Mouse (Mus musculus) limb, embryonic 11.5 days (tissue): Measurements from ENCODE around the gene Gm6096. TPM values are rescaled to one million over a fixed set of nuclear protein-coding genes. Genes with fewer than 3 reads are reported as not detected.

Source experiments
- ATAC-seq: fragments of 200-750 bp; cut with Nextera tagmentation; 2 replicates; pipeline ENCODE4 v1.8.0; 2017; ENCODE audit warnings: low read depth; ENCODE audit not compliant: insufficient number of reproducible peaks, low FRiP score, low TSS enrichment
- DNase-seq: peaks from one replicate; pipeline ENCODE4 v3.0.0-alpha.2; 2015; ENCODE audit warnings: low spot score
- H3K27ac ChIP-seq: fragments of 300-500 bp; sonication (generic); replicated peaks from 2 replicates; pipeline ENCODE4 v1.5.1; 2014; ENCODE audit warnings: low read depth, mild to moderate bottlenecking, low read length
- H3K27me3 ChIP-seq: fragments of 300-500 bp; sonication (generic); 2 replicates; pipeline ENCODE4 v1.6.1; 2014; ENCODE audit warnings: mild to moderate bottlenecking, low read length, mixed read lengths; ENCODE audit not compliant: control insufficient read depth, insufficient read depth
- H3K36me3 ChIP-seq: fragments of 300-500 bp; sonication (generic); 2 replicates; pipeline ENCODE4 v1.6.1; 2014; ENCODE audit warnings: mild to moderate bottlenecking, low read length, moderate library complexity, mixed read lengths; ENCODE audit not compliant: control insufficient read depth, insufficient read depth
- H3K4me1 ChIP-seq: fragments of 300-500 bp; sonication (generic); 2 replicates; pipeline ENCODE4 v1.6.1; 2014; ENCODE audit warnings: low read length, mixed read lengths; ENCODE audit not compliant: control insufficient read depth, insufficient read depth
- H3K4me2 ChIP-seq: fragments of 300-500 bp; sonication (generic); 2 replicates; pipeline ENCODE4 v1.6.1; 2014; ENCODE audit warnings: low read depth, mild to moderate bottlenecking, moderate library complexity; ENCODE audit not compliant: severe bottlenecking
- H3K4me3 ChIP-seq: fragments of 300-500 bp; sonication (generic); 2 replicates; pipeline ENCODE4 v1.5.1; 2014; ENCODE audit warnings: low read depth, low read length
- H3K9ac ChIP-seq: fragments of 300-500 bp; sonication (generic); 2 replicates; pipeline ENCODE4 v1.6.1; 2014; ENCODE audit warnings: mild to moderate bottlenecking, low read length
- H3K9me3 ChIP-seq: fragments of 300-500 bp; sonication (generic); 2 replicates; pipeline ENCODE4 v1.6.1; 2016; ENCODE audit warnings: low read length; ENCODE audit not compliant: control insufficient read depth
- WGBS: fragments of 180-500 bp; shearing (Covaris S2); extraction: QIAGEN DNeasy Blood & Tissue Kit; methylation state at CpG from one replicate; pipeline ENCODE4 v1.1.7; 2014; 5-methylcytosine and 5-hydroxymethylcytosine counted together
- polyA plus RNA-seq: library from polyadenylated mRNA; unstranded; fragments of >200 nt; fragmentation: Nextera tagmentation; extraction: Ambion mirVana; gene quantifications from 2 replicates; pipeline ENCODE4 v1.2.1, GENCODE M21; 2014

Gene Gm6096
- polyA plus RNA-seq, 1 experiment from 2014 or later, result not detected

GRCm38 (mm10) chr7:34272465-34272864, 21.6 kb downstream of the Gm6096 start:
- 72% methylated on average over 4 of the region's 4 CpGs for WGBS
- DNase-seq, result no peak
- no peak overlapping the region for H3K27ac ChIP-seq
- H3K27me3 ChIP-seq, result no peaks in the 10 kb centered on the region
- H3K9ac ChIP-seq, result no peak overlapping the region
- no peak overlapping the region for H3K4me2 ChIP-seq
- no peak overlapping the region for H3K4me3 ChIP-seq
- H3K36me3 ChIP-seq, result 0 out of 2 replicates have a peak, but pooled peaks cover 2% of the 10 kb centered on the region
- no peak for ATAC-seq
- H3K4me1 ChIP-seq, result no peaks in the 10 kb centered on the region
- no peaks in the 10 kb centered on the region for H3K9me3 ChIP-seq

- Histone ChIP-seq H3K27me3 (no peaks in the 10 kb centered on the region), H3K36me3 (0 out of 2 replicates have a peak, but pooled peaks cover 2% of the 10 kb centered on the region), H3K4me1 (no peaks in the 10 kb centered on the region), H3K27ac (no peak overlapping the region), H3K4me3 (no peak overlapping the region), H3K9ac (no peak overlapping the region), H3K4me2 (no peak overlapping the region), H3K9me3 (no peaks in the 10 kb centered on the region)
- WGBS, result 90% methylated on average over 3 of the region's 3 CpGs
- ATAC-seq (no peak), DNase-seq (no peak)
Measured at GRCm38 (mm10) chr7:34276066-34276465, 25.2 kb downstream of the Gm6096 start.

GRCm38 (mm10) chr7:34277656-34278055, 26.8 kb downstream of the Gm6096 start:
- DNase-seq, result no peak
- H3K36me3 ChIP-seq, result 0 out of 2 replicates have a peak, but pooled peaks cover 2% of the 10 kb centered on the region
- no peaks in the 10 kb centered on the region for H3K27me3 ChIP-seq
- H3K4me3 ChIP-seq, result no peak overlapping the region
- H3K27ac ChIP-seq, result no peak overlapping the region
- no peak overlapping the region for H3K9ac ChIP-seq
- no peaks in the 10 kb centered on the region for H3K9me3 ChIP-seq
- no peak overlapping the region for H3K4me2 ChIP-seq
- no peaks in the 10 kb centered on the region for H3K4me1 ChIP-seq
- 96% methylated on average over 2 of the region's 2 CpGs for WGBS
- ATAC-seq, result no peak

- Histone ChIP-seq H3K4me1 (no peaks in the 10 kb centered on the region), H3K36me3 (no peaks in the 10 kb centered on the region), H3K27me3 (no peaks in the 10 kb centered on the region), H3K9ac (no peak overlapping the region), H3K4me3 (no peak overlapping the region), H3K27ac (no peak overlapping the region), H3K4me2 (no peak overlapping the region), H3K9me3 (no peaks in the 10 kb centered on the region)
- ATAC-seq (no peak), DNase-seq (no peak)
Measured at GRCm38 (mm10) chr7:34290450-34291151, 39.8 kb downstream of the Gm6096 start.

- ATAC-seq (no peak), DNase-seq (no peak)
- Histone ChIP-seq H3K4me1 (no peaks in the 10 kb centered on the region), H3K4me2 (no peak overlapping the region), H3K36me3 (0 out of 2 replicates have a peak, but pooled peaks cover 2% of the 10 kb centered on the region), H3K4me3 (no peak overlapping the region), H3K27me3 (no peaks in the 10 kb centered on the region), H3K9ac (no peak overlapping the region), H3K27ac (no peak overlapping the region), H3K9me3 (no peaks in the 10 kb centered on the region)
- WGBS, result 88% methylated on average over 1 of the region's 1 CpGs
Measured at GRCm38 (mm10) chr7:34291265-34291664, 40.4 kb downstream of the Gm6096 start.

GRCm38 (mm10) chr7:34292633-34293032, 41.8 kb downstream of the Gm6096 start:
- Histone ChIP-seq H3K27ac (no peak overlapping the region), H3K4me2 (no peak overlapping the region), H3K9ac (no peak overlapping the region), H3K4me1 (no peaks in the 10 kb centered on the region), H3K4me3 (no peak overlapping the region), H3K36me3 (0 out of 2 replicates have a peak, but pooled peaks cover 2% of the 10 kb centered on the region), H3K9me3 (no peaks in the 10 kb centered on the region), H3K27me3 (no peaks in the 10 kb centered on the region)
- DNase-seq (no peak), ATAC-seq (no peak)
- WGBS, result 90% methylated on average over 2 of the region's 2 CpGs

GRCm38 (mm10) chr7:34296124-34296523, 45.3 kb downstream of the Gm6096 start:
- Histone ChIP-seq H3K4me1 (no peaks in the 10 kb centered on the region), H3K9ac (no peak overlapping the region), H3K4me2 (no peak overlapping the region), H3K27ac (no peak overlapping the region), H3K9me3 (no peaks in the 10 kb centered on the region), H3K36me3 (0 out of 2 replicates have a peak, but pooled peaks cover 2% of the 10 kb centered on the region), H3K27me3 (no peaks in the 10 kb centered on the region), H3K4me3 (no peak overlapping the region)
- DNase-seq (no peak), ATAC-seq (no peak)
- WGBS, result 91% methylated on average over 3 of the region's 3 CpGs

GRCm38 (mm10) chr7:34298818-34299217, 48.0 kb downstream of the Gm6096 start:
- H3K4me1 ChIP-seq, result no peaks in the 10 kb centered on the region
- no peak overlapping the region for H3K9ac ChIP-seq
- no peak overlapping the region for H3K27ac ChIP-seq
- DNase-seq (no peak), ATAC-seq (no peak)
- H3K4me2 ChIP-seq, result no peak overlapping the region
- 85% methylated on average over 2 of the region's 2 CpGs for WGBS
- H3K36me3 ChIP-seq, result 0 out of 2 replicates have a peak, but pooled peaks cover 2% of the 10 kb centered on the region
- no peaks in the 10 kb centered on the region for H3K27me3 ChIP-seq
- H3K4me3 ChIP-seq, result no peak overlapping the region
- H3K9me3 ChIP-seq, result no peaks in the 10 kb centered on the region
